Mouse (Mus musculus) limb, embryonic 13.5 days (tissue): ENCODE measurements around the gene Phf12. TPM values are rescaled to one million over a fixed set of nuclear protein-coding genes. Genes with fewer than 3 reads are reported as not detected.

Source experiments
- ATAC-seq: fragments of 200-750 bp; cut with Nextera tagmentation; 2 replicates; pipeline ENCODE4 v1.8.0; 2017; ENCODE audit warnings: low read depth, moderate number of reproducible peaks, moderate TSS enrichment; ENCODE audit not compliant: low FRiP score
- H3K27ac ChIP-seq: fragments of 300-500 bp; sonication (generic); 2 replicates; pipeline ENCODE4 v1.5.1; 2015; ENCODE audit warnings: inconsistent platforms, mild to moderate bottlenecking, moderate library complexity
- H3K27me3 ChIP-seq: fragments of 300-500 bp; sonication (generic); 2 replicates; pipeline ENCODE4 v1.6.1; 2015; ENCODE audit warnings: mild to moderate bottlenecking, inconsistent platforms
- H3K36me3 ChIP-seq: fragments of 300-500 bp; sonication (generic); 2 replicates; pipeline ENCODE4 v1.6.1; 2015; ENCODE audit warnings: inconsistent platforms, mild to moderate bottlenecking, moderate library complexity
- H3K4me1 ChIP-seq: fragments of 300-500 bp; sonication (generic); 2 replicates; pipeline ENCODE4 v1.6.1; 2015; ENCODE audit warnings: inconsistent platforms
- H3K4me2 ChIP-seq: fragments of 300-500 bp; sonication (generic); replicated peaks from 2 replicates; pipeline ENCODE4 v1.6.1; 2015; ENCODE audit warnings: inconsistent platforms, mild to moderate bottlenecking, moderate library complexity
- H3K4me3 ChIP-seq: fragments of 300-500 bp; sonication (generic); 2 replicates; pipeline ENCODE4 v1.5.1; 2015; ENCODE audit warnings: moderate library complexity, mild to moderate bottlenecking, inconsistent platforms
- H3K9ac ChIP-seq: fragments of 300-500 bp; sonication (generic); 2 replicates; pipeline ENCODE4 v1.6.1; 2015; ENCODE audit warnings: mild to moderate bottlenecking, inconsistent platforms
- H3K9me3 ChIP-seq: fragments of 300-500 bp; sonication (generic); 2 replicates; pipeline ENCODE4 v1.6.1; 2016; ENCODE audit warnings: inconsistent platforms
- WGBS: fragments of 180-500 bp; shearing (Covaris S2); methylation state at CpG from one replicate; pipeline ENCODE4 v1.1.7; 2015; 5-methylcytosine and 5-hydroxymethylcytosine counted together
- polyA plus RNA-seq: library from polyadenylated mRNA; unstranded; fragments of >200 nt; fragmentation: Nextera tagmentation; extraction: Ambion mirVana; gene quantifications from 2 replicates; pipeline ENCODE4 v1.2.1, GENCODE M21; 2015

The Phf12 gene
- polyA plus RNA-seq, 1 experiment from 2014 or later: 21.5 TPM

DNA sequence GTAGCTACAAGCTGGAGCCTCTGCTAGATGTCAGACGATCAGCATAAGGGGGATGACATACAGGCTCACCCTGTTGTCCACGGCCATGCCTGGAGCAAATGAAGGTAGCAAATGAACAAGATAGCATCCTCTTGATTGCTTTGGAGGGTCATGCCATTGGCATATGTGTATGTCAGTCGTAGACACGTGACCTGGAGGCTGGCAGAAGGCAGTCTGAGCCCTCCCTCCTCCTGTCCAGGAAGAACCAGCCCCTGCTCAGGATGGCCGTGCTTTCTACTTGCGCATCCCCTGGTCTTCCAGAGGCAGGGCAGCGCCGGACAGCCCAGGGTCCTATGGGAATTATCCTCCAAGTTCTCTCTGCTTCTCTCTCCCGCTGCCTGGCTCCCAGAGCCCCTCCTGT is 23.6 kb upstream of the Phf12 start:
- Histone ChIP-seq H3K4me3 (no peak overlapping the region), H3K27me3 (peaks cover 83% of the 10 kb centered on the region), H3K4me1 (no peaks in the 10 kb centered on the region), H3K9me3 (no peaks in the 10 kb centered on the region), H3K9ac (no peak overlapping the region), H3K4me2 (no peak overlapping the region), H3K36me3 (no peaks in the 10 kb centered on the region), H3K27ac (no peak overlapping the region)
- ATAC-seq: no peak
- WGBS: 63% methylated on average over 9 of the region's 9 CpGs

DNA sequence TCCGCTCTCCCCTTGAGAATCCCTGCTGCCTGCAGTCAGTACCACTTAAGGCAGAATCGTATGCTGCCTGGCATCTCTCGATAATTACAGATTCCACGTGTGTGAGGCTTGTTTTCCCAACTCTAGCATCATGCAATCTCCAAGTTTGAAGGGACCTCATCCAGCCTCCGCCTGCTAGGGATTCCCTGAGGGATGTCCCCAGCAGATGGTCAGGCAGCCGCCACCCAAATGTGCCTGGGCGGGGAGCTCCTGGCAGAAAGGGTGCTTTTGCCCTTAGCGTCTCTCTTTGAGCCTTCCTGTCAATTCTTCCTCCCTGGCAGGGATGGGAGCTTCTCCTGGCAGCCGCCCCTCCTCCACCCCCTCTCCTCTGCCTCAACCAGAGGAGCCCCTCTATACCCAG is 22.4 kb upstream of the Phf12 start:
- Histone ChIP-seq H3K27ac (no peak overlapping the region), H3K36me3 (no peaks in the 10 kb centered on the region), H3K4me1 (peaks cover 9% of the 10 kb centered on the region), H3K4me3 (no peak overlapping the region), H3K4me2 (no peak overlapping the region), H3K9ac (no peak overlapping the region), H3K27me3 (peaks cover 81% of the 10 kb centered on the region), H3K9me3 (no peaks in the 10 kb centered on the region)
- 39% methylated on average over 9 of the region's 9 CpGs for WGBS
- no peak for ATAC-seq

DNA sequence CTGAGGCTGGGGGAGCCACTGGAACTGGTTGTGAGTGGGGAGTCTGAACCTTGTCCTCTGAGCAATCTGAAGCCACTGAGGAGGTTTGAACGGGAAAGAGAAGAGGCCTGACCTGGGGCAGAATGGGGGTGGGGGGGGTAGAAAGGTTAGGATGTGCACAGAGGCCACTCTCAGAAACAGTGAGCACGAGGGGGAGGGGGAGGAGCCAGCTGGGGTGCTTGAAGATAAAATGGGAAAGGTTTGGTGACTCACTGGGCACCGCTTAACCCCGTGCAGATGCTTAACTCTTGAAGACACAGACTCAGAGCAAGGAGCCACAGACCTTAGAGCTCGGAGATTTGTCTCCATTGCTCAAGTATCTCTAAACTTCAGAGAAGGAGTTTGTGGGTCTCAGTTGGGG is 21.7 kb upstream of the Phf12 start:
- H3K27me3 ChIP-seq: peaks cover 81% of the 10 kb centered on the region
- 56% methylated on average over 5 of the region's 5 CpGs for WGBS
- H3K27ac ChIP-seq: no peak overlapping the region
- H3K9ac ChIP-seq: peak overlapping the region; percentile 10; the same call in 1 of the 2 replicates
- H3K9me3 ChIP-seq: no peaks in the 10 kb centered on the region
- H3K4me1 ChIP-seq: peaks cover 16% of the 10 kb centered on the region
- no peak overlapping the region for H3K4me3 ChIP-seq
- H3K4me2 ChIP-seq: no peak overlapping the region
- ATAC-seq: no peak
- H3K36me3 ChIP-seq: no peaks in the 10 kb centered on the region

DNA sequence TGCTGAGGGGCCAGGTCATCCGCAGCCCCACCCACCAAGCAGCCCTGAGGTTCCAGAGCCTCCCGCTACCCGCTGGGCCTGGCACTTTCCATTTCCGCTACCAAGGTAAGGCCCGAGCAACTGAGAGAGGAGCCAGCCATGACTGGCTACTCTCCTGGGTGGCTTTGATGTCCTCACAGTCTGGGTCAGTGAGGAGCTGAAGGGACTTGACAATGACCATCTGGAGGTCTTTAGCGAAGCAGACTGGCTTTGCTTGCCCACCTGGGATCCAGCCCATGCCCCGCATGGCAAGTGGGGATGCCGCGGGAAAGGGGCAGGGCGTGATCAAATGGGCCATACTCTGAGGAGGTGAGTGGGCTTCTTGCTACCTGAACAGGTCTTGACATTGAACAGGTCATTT is 19.6 kb upstream of the Phf12 start:
- peaks cover 16% of the 10 kb centered on the region for H3K4me1 ChIP-seq
- H3K9ac ChIP-seq: no peak overlapping the region
- H3K4me3 ChIP-seq: no peak overlapping the region
- H3K9me3 ChIP-seq: no peaks in the 10 kb centered on the region
- peaks cover 72% of the 10 kb centered on the region for H3K27me3 ChIP-seq
- 79% methylated on average over 10 of the region's 10 CpGs for WGBS
- H3K4me2 ChIP-seq: no peak overlapping the region
- H3K36me3 ChIP-seq: no peaks in the 10 kb centered on the region
- ATAC-seq: no peak
- no peak overlapping the region for H3K27ac ChIP-seq

DNA sequence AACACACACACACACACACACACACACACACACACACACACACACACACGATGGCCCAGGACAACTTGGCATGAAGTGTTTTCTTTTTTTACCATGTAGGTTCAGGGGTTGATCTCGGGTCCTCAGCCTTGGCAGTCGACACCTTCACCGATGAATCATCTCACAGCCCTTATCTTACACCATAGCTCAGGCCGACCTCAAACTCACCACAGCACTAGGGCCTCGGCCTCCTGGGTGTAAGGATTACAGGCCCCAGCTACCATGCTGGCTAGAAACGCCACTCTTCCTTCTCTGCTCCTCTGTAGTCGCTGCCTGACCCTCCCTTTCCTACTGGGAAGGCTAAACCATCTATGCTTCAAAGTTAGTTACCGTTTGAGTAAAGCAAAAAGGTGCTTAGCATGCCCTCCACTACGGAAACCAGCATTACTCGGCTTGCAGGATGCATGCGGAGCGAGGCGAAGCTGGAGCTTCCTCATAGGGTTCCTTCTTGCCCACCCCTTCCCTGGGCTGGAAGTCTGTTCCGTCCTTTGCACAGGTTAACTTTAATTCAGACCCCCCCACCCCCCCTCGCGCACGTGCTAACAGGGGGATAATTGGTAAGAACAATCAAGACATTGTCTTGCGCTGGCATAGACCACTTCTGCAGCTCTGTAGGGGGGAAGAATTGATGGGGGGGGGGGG is 18.0 kb upstream of the Phf12 start:
- Histone ChIP-seq H3K4me1 (peaks cover 16% of the 10 kb centered on the region), H3K27me3 (peaks cover 70% of the 10 kb centered on the region), H3K9me3 (no peaks in the 10 kb centered on the region), H3K9ac (peak overlapping the region; percentile 39; the same call in 1 of the 2 replicates), H3K27ac (no peak overlapping the region), H3K4me2 (peak overlapping the region; percentile 14; the same call in 1 of the 2 replicates), H3K36me3 (no peaks in the 10 kb centered on the region), H3K4me3 (no peak overlapping the region)
- no peak for ATAC-seq
- 31% methylated on average over 19 of the region's 19 CpGs for WGBS

DNA sequence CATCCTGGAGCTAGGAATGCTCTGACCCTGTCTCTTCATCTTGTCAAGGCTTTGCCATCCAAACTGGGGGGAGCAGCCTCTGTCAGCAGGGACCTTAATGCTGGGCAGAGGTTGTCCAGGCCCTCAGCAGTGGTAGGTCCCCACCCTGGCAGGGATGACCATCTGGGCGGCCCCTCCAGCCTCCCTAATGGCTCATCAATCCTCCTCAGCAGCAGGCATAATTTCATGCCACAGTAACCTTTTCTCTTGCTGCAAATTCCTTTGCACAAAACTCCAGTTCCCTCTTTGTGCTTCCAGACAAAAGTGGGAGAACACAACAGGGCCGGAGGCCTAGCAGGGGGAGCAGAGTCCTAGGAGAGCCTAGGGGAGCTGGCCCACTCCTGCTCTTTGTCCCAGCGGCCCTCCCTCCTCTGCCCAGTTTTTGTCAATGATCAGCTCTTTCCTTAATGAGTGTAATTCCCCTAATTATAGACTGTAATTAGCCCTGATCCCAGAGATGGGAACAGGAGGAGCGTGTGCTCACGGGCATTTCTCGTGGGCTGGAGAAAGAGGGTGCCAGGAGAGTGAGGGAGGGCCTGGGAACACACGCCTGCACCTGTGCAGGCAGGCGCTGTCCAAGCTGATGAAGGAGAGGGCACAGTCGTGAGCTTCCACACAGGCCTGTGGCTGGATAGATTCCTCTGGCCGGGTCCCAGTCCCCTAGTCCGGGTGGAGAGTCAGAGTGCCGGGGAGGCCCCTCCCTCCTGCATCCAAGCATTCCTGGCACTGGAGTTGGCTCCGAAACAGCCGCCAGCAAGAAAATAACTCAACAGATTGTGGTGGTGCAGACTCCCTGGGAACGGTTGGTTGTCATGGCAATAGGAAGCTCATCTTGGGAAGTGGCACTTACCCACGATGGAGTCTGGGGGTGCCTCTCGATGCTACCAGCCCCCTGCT is 17.2 kb upstream of the Phf12 start:
- no peak for ATAC-seq
- Histone ChIP-seq H3K4me2 (no peak overlapping the region), H3K4me1 (peaks cover 16% of the 10 kb centered on the region), H3K27me3 (peaks cover 64% of the 10 kb centered on the region), H3K36me3 (no peaks in the 10 kb centered on the region), H3K27ac (no peak overlapping the region), H3K9ac (no peak overlapping the region), H3K9me3 (no peaks in the 10 kb centered on the region), H3K4me3 (no peak overlapping the region)
- WGBS: 21% methylated on average over 17 of the region's 17 CpGs

DNA sequence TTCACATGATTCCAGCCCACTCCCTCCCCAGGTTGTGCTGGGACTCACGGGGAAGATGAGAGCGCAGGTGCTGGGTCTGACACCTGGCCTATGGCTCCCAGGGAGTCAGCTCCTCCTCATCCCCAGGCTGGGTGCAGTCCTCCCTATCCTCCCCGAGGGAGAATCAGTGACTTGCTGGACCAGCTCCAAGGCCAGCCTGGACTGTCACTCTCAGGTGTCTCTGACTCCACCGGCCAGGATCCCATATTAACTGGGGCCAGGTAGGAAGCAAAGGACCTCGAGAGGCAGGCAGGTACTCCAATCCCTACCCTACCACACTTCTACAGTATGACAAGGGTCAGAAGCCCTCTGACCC is 16.5 kb upstream of the Phf12 start:
- Histone ChIP-seq H3K4me3 (no peak overlapping the region), H3K9ac (no peak overlapping the region), H3K27ac (no peak overlapping the region), H3K27me3 (peaks cover 58% of the 10 kb centered on the region), H3K36me3 (no peaks in the 10 kb centered on the region), H3K9me3 (no peaks in the 10 kb centered on the region), H3K4me1 (peaks cover 16% of the 10 kb centered on the region), H3K4me2 (no peak overlapping the region)
- 55% methylated on average over 5 of the region's 5 CpGs for WGBS
- ATAC-seq: no peak

DNA sequence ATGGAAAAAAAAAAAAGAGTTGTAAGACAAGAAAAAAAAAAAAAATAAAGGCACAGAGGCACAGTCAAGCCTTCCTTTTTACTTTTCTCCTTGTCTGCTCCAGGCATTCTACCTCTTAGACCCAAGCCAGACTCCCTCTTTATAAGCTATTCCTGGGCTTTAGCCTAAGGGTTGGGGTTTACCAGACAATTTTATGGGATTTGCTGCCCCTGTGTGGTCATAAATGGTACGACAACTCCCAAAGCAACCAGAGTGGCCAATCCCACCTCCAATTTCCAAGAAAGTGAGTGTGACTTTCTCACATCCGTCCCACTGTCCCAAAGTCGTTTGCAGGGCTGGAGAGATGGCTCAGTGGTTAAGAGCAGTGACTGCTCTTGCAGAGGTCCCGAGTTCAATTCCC is 15.4 kb upstream of the Phf12 start:
- Histone ChIP-seq H3K4me3 (no peak overlapping the region), H3K9ac (no peak overlapping the region), H3K4me1 (peaks cover 16% of the 10 kb centered on the region), H3K27me3 (peaks cover 55% of the 10 kb centered on the region), H3K27ac (no peak overlapping the region), H3K36me3 (no peaks in the 10 kb centered on the region), H3K9me3 (no peaks in the 10 kb centered on the region), H3K4me2 (no peak overlapping the region)
- no peak for ATAC-seq
- WGBS: 2% methylated on average over 4 of the region's 4 CpGs

DNA sequence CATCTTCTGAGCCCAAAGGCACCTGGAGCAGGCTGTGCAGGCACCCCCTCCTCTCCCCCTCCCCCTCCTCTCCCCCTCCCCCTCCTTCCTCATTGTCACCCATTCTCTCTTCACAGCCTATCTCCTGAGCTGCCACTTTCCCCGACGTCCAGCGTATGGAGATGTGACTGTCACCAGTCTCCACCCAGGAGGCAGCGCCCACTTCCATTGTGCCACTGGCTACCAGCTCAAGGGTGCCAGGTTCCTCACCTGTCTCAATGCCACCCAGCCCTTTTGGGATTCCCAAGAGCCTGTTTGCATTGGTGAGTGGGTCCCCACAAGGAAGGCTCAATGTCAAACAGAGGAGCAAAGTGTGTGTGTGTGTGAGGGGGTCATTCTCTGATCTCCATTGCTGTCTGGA is 13.8 kb upstream of the Phf12 start:
- WGBS: 81% methylated on average over 4 of the region's 4 CpGs
- no peak for ATAC-seq
- Histone ChIP-seq H3K9me3 (no peaks in the 10 kb centered on the region), H3K4me1 (peaks cover 16% of the 10 kb centered on the region), H3K27me3 (peaks cover 63% of the 10 kb centered on the region), H3K9ac (no peak overlapping the region), H3K4me2 (no peak overlapping the region), H3K36me3 (no peaks in the 10 kb centered on the region), H3K4me3 (no peak overlapping the region), H3K27ac (no peak overlapping the region)

DNA sequence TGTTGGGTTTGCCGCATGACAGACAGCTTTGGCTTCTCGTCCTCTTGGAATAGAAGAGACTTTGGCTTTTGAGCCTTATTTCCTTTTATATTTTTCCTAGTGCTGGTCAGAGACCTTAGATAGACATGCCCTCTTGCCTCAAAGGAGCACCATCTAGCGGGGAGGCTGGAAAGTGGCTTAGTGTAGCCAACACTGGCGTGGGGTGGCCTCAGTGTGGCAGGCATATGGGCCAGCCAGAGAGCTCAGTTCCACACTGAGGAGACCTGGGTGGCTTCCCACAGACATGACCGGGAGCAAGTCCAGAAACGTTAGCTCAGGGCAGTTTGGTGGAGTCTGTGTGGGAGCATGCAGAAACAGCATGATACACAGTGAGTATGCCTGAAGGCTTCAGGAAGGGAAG is 11.8 kb upstream of the Phf12 start:
- no peak overlapping the region for H3K4me3 ChIP-seq
- H3K9me3 ChIP-seq: no peaks in the 10 kb centered on the region
- WGBS: 82% methylated on average over 6 of the region's 6 CpGs
- peaks cover 69% of the 10 kb centered on the region for H3K27me3 ChIP-seq
- H3K27ac ChIP-seq: no peak overlapping the region
- no peaks in the 10 kb centered on the region for H3K36me3 ChIP-seq
- H3K4me2 ChIP-seq: no peak overlapping the region
- ATAC-seq: no peak
- H3K9ac ChIP-seq: no peak overlapping the region
- peaks cover 2% of the 10 kb centered on the region; the same call in 1 of the 2 replicates for H3K4me1 ChIP-seq

DNA sequence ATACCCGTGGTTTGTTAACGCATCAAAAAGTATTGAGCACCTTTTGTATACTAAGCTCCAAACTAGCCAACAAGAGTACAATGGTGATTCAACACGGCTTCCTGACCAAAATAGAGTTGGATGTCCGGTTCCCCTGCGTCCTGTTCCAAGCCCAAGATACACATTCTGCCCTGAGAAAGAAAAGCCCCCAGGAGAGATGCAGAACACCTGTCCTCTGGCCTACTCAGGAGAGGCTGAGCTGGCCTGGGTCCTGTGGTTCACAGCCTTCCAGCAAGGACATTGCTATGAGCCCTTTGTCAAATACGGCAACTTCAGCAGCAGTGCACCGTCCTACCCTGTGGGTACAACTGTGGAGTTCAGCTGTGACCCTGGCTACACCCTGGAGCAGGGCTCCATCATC is 9.0 kb upstream of the Phf12 start:
- Histone ChIP-seq H3K36me3 (no peaks in the 10 kb centered on the region), H3K27ac (no peak overlapping the region), H3K4me3 (no peak overlapping the region), H3K4me1 (no peaks in the 10 kb centered on the region), H3K9me3 (no peaks in the 10 kb centered on the region), H3K9ac (no peak overlapping the region), H3K4me2 (no peak overlapping the region), H3K27me3 (peaks cover 81% of the 10 kb centered on the region)
- no peak for ATAC-seq
- WGBS: 92% methylated on average over 7 of the region's 7 CpGs

DNA sequence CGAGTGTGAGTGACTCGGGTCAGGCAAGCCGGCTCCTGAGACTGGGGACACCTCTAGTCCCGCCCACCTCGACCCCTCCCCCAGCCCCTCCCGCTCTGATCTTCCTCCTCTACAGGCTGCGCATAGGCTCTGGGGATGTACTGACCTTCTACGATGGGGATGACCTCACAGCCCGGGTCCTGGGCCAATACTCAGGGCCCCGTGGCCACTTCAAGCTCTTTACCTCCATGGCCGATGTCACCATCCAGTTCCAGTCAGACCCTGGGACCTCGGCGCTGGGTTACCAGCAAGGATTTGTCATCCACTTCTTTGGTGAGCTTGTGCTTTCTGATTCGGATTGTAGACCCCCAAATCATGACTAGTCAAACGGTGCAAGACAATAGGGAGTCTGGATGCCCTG is 8.2 kb upstream of the Phf12 start:
- Histone ChIP-seq H3K27ac (no peak overlapping the region), H3K9ac (no peak overlapping the region), H3K9me3 (no peaks in the 10 kb centered on the region), H3K4me1 (no peaks in the 10 kb centered on the region), H3K4me2 (no peak overlapping the region), H3K4me3 (no peak overlapping the region), H3K27me3 (peaks cover 79% of the 10 kb centered on the region), H3K36me3 (no peaks in the 10 kb centered on the region)
- WGBS: 44% methylated on average over 14 of the region's 15 CpGs
- ATAC-seq: no peak
